Mouse (Mus musculus): ENCODE measurements around the gene Gm11549. TPM values are rescaled to one million over a fixed set of nuclear protein-coding genes. Genes with fewer than 3 reads are reported as not detected.
A peak's percentile ranks its signal among the peaks of the same experiment; 100 is the strongest.

Gene Gm11549
- total RNA-seq, 1 experiment: not detected

- H3K36me3 ChIP-seq (ENCODE audit: control insufficient read depth, insufficient read depth, low read length, poor library complexity, severe bottlenecking): no peaks in the 10 kb centered on the region
- TF ChIP-seq HCFC1 (IDR thresholded peaks at IDR 0.05; ENCODE audit: borderline replicate concordance, insufficient read depth, low read length) (no peak), ZNF384 (IDR thresholded peaks at IDR 0.05; ENCODE audit: low read depth, low read length) (no peak), MAFK (IDR thresholded peaks at IDR 0.05; ENCODE audit: insufficient read depth, low read depth, low read length) (no peak), ZC3H11A (IDR thresholded peaks at IDR 0.05; ENCODE audit: borderline replicate concordance, low read depth, low read length) (no peak), CHD2 (IDR thresholded peaks at IDR 0.05; ENCODE audit: low read depth, low read length) (no peak)
- H3K9me3 ChIP-seq (ENCODE audit: control insufficient read depth, insufficient read depth, low read depth, low read length): no peaks in the 10 kb centered on the region
- DNase-seq (ENCODE audit: low read depth, low spot score): no peak
- no peak overlapping the region for H3K27ac ChIP-seq (ENCODE audit: insufficient read depth, low read depth, low read length, poor library complexity, severe bottlenecking)
- no peak overlapping the region for H3K4me3 ChIP-seq (ENCODE audit: insufficient read depth in 1 of 2, low read depth in 1 of 2, low read length in 2 of 2, poor library complexity in 1 of 2, severe bottlenecking in 1 of 2)
- no peak overlapping the region for H3K9ac ChIP-seq (ENCODE audit: insufficient read depth, low read depth, low read length, poor library complexity, severe bottlenecking)
- in situ Hi-C loops (cut with MboI; ENCODE audit: low sequenced_read_pairs in 2 of 2, unreplicated experiment in 2 of 2): no loop called here
- H3K4me1 ChIP-seq (ENCODE audit: control insufficient read depth in 2 of 2, insufficient read depth in 2 of 2, low read length in 2 of 2, poor library complexity in 1 of 2): no peaks in the 10 kb centered on the region
Observed at GRCm38 (mm10) chr3:36536041-36536440, 14.4 kb upstream of the Gm11549 start.

GRCm38 (mm10) chr3:36533201-36533672, 11.6 kb upstream of the Gm11549 start:
- no peak overlapping the region for H3K4me3 ChIP-seq (ENCODE audit: insufficient read depth in 1 of 2, low read depth in 1 of 2, low read length in 2 of 2, poor library complexity in 1 of 2, severe bottlenecking in 1 of 2)
- in situ Hi-C loops (cut with MboI; ENCODE audit: low sequenced_read_pairs in 2 of 2, unreplicated experiment in 2 of 2): no loop called here
- H3K27ac ChIP-seq (ENCODE audit: insufficient read depth, low read depth, low read length, poor library complexity, severe bottlenecking): no peak overlapping the region
- no peaks in the 10 kb centered on the region for H3K9me3 ChIP-seq (ENCODE audit: control insufficient read depth, insufficient read depth, low read depth, low read length)
- DNase-seq (ENCODE audit: low read depth, low spot score): no peak
- no peak overlapping the region for H3K9ac ChIP-seq (ENCODE audit: insufficient read depth, low read depth, low read length, poor library complexity, severe bottlenecking)
- TF ChIP-seq ZNF384 (IDR thresholded peaks at IDR 0.05; ENCODE audit: low read depth, low read length) (no peak), CHD2 (IDR thresholded peaks at IDR 0.05; ENCODE audit: low read depth, low read length) (no peak), ZC3H11A (IDR thresholded peaks at IDR 0.05; ENCODE audit: borderline replicate concordance, low read depth, low read length) (no peak), MAFK (IDR thresholded peaks at IDR 0.05; ENCODE audit: insufficient read depth, low read depth, low read length) (no peak), HCFC1 (IDR thresholded peaks at IDR 0.05; ENCODE audit: borderline replicate concordance, insufficient read depth, low read length) (no peak)
- peaks cover 0 to 2% of the 10 kb centered on the region in 2 experiments; a peak in 1 of 4 replicates for H3K4me1 ChIP-seq (ENCODE audit: control insufficient read depth in 2 of 2, insufficient read depth in 2 of 2, low read length in 2 of 2, poor library complexity in 1 of 2)
- H3K36me3 ChIP-seq (ENCODE audit: control insufficient read depth, insufficient read depth, low read length, poor library complexity, severe bottlenecking): no peaks in the 10 kb centered on the region

- TF ChIP-seq MAFK (IDR thresholded peaks at IDR 0.05; ENCODE audit: insufficient read depth, low read depth, low read length) (no peak), ZNF384 (IDR thresholded peaks at IDR 0.05; ENCODE audit: low read depth, low read length) (no peak), HCFC1 (IDR thresholded peaks at IDR 0.05; ENCODE audit: borderline replicate concordance, insufficient read depth, low read length) (no peak), ZC3H11A (IDR thresholded peaks at IDR 0.05; ENCODE audit: borderline replicate concordance, low read depth, low read length) (no peak), CHD2 (IDR thresholded peaks at IDR 0.05; ENCODE audit: low read depth, low read length) (no peak)
- no peaks in the 10 kb centered on the region for H3K36me3 ChIP-seq (ENCODE audit: control insufficient read depth, insufficient read depth, low read length, poor library complexity, severe bottlenecking)
- DNase-seq (ENCODE audit: low read depth, low spot score): no peak
- no peak overlapping the region for H3K27ac ChIP-seq (ENCODE audit: insufficient read depth, low read depth, low read length, poor library complexity, severe bottlenecking)
- peaks cover 0 to 2% of the 10 kb centered on the region in 2 experiments; a peak in 1 of 4 replicates for H3K4me1 ChIP-seq (ENCODE audit: control insufficient read depth in 2 of 2, insufficient read depth in 2 of 2, low read length in 2 of 2, poor library complexity in 1 of 2)
- H3K9me3 ChIP-seq (ENCODE audit: control insufficient read depth, insufficient read depth, low read depth, low read length): no peaks in the 10 kb centered on the region
- in situ Hi-C loops (cut with MboI; ENCODE audit: low sequenced_read_pairs in 2 of 2, unreplicated experiment in 2 of 2): no loop called here
- H3K9ac ChIP-seq (ENCODE audit: insufficient read depth, low read depth, low read length, poor library complexity, severe bottlenecking): no peak overlapping the region
- no peak overlapping the region for H3K4me3 ChIP-seq (ENCODE audit: insufficient read depth in 1 of 2, low read depth in 1 of 2, low read length in 2 of 2, poor library complexity in 1 of 2, severe bottlenecking in 1 of 2)
Observed at GRCm38 (mm10) chr3:36532738-36533137, 11.1 kb upstream of the Gm11549 start.

- no peak for DNase-seq (ENCODE audit: low read depth, low spot score)
- in situ Hi-C loops (cut with MboI; ENCODE audit: low sequenced_read_pairs in 2 of 2, unreplicated experiment in 2 of 2): no loop called here
- H3K36me3 ChIP-seq (ENCODE audit: control insufficient read depth, insufficient read depth, low read length, poor library complexity, severe bottlenecking): no peaks in the 10 kb centered on the region
- H3K4me3 ChIP-seq (ENCODE audit: insufficient read depth in 1 of 2, low read depth in 1 of 2, low read length in 2 of 2, poor library complexity in 1 of 2, severe bottlenecking in 1 of 2): peak overlapping the region in 1 of 2 experiments; percentile 36; a peak in 1 of 4 replicates
- H3K9me3 ChIP-seq (ENCODE audit: control insufficient read depth, insufficient read depth, low read depth, low read length): no peaks in the 10 kb centered on the region
- peaks cover 0 to 2% of the 10 kb centered on the region in 2 experiments; a peak in 1 of 4 replicates for H3K4me1 ChIP-seq (ENCODE audit: control insufficient read depth in 2 of 2, insufficient read depth in 2 of 2, low read length in 2 of 2, poor library complexity in 1 of 2)
- H3K27ac ChIP-seq (ENCODE audit: insufficient read depth, low read depth, low read length, poor library complexity, severe bottlenecking): no peak overlapping the region
- H3K9ac ChIP-seq (ENCODE audit: insufficient read depth, low read depth, low read length, poor library complexity, severe bottlenecking): no peak overlapping the region
- TF ChIP-seq HCFC1 (IDR thresholded peaks at IDR 0.05; ENCODE audit: borderline replicate concordance, insufficient read depth, low read length) (no peak), CHD2 (IDR thresholded peaks at IDR 0.05; ENCODE audit: low read depth, low read length) (no peak), ZNF384 (IDR thresholded peaks at IDR 0.05; ENCODE audit: low read depth, low read length) (no peak), MAFK (IDR thresholded peaks at IDR 0.05; ENCODE audit: insufficient read depth, low read depth, low read length) (no peak), ZC3H11A (IDR thresholded peaks at IDR 0.05; ENCODE audit: borderline replicate concordance, low read depth, low read length) (no peak)
Observed at GRCm38 (mm10) chr3:36531979-36532542, 10.4 kb upstream of the Gm11549 start.
